Mouse (Mus musculus) spleen, adult 12 weeks (tissue): Measurements from ENCODE around the gene Pcnx4.

Source experiments
- DNase-seq: peaks from one replicate; pipeline ENCODE4 v3.0.0; 2022; ENCODE audit warnings: low spot score

Gene Pcnx4

GRCm38 (mm10) chr12:72536021-72536597, at the start of gene Pcnx4:
Gene Pcnx4 (plus strand): TSS chr12:72536383.
- peak; percentile 97 for DNase-seq

- DNase-seq: no peak
These were observed 48.7 kb upstream of the Pcnx4 start for GRCm38 (mm10) chr12:72487498-72487897.

GRCm38 (mm10) chr12:72489995-72490394, 46.2 kb upstream of the Pcnx4 start:
- no peak for DNase-seq

- no peak for DNase-seq
These were observed 45.0 kb upstream of the Pcnx4 start for GRCm38 (mm10) chr12:72491063-72491719.

- DNase-seq: no peak
These were observed 39.1 kb upstream of the Pcnx4 start for GRCm38 (mm10) chr12:72496866-72497600.

- DNase-seq: no peak
These were observed 26.6 kb upstream of the Pcnx4 start for GRCm38 (mm10) chr12:72509606-72510005.

GRCm38 (mm10) chr12:72515446-72515845, 20.7 kb upstream of the Pcnx4 start:
- no peak for DNase-seq

GRCm38 (mm10) chr12:72518114-72518728, 18.0 kb upstream of the Pcnx4 start:
- DNase-seq: no peak

GRCm38 (mm10) chr12:72519352-72519751, 16.8 kb upstream of the Pcnx4 start:
- DNase-seq: no peak

GRCm38 (mm10) chr12:72519855-72520254, 16.3 kb upstream of the Pcnx4 start:
- no peak for DNase-seq

- peak; percentile 50 for DNase-seq
These were observed 15.5 kb upstream of the Pcnx4 start for GRCm38 (mm10) chr12:72520645-72521044.

GRCm38 (mm10) chr12:72525588-72525987, 10.6 kb upstream of the Pcnx4 start:
- no peak for DNase-seq

- DNase-seq: no peak
These were observed 3.9 kb upstream of the Pcnx4 start for GRCm38 (mm10) chr12:72532303-72532702.

GRCm38 (mm10) chr12:72533986-72534385, 2.2 kb upstream of the Pcnx4 start:
- DNase-seq: no peak

- DNase-seq: no peak
These were observed 584 bp upstream of the Pcnx4 start for GRCm38 (mm10) chr12:72535599-72535998.

GRCm38 (mm10) chr12:72538571-72538970, 2.4 kb downstream of the Pcnx4 start:
- DNase-seq: no peak

- DNase-seq: no peak
These were observed 18.2 kb downstream of the Pcnx4 start for GRCm38 (mm10) chr12:72554347-72554746.

- no peak for DNase-seq
These were observed 28.2 kb downstream of the Pcnx4 start for GRCm38 (mm10) chr12:72564281-72564795.

GRCm38 (mm10) chr12:72582021-72582420, 45.8 kb downstream of the Pcnx4 start:
- DNase-seq: no peak

GRCm38 (mm10) chr12:72583099-72583498, 46.9 kb downstream of the Pcnx4 start:
- DNase-seq: no peak

GRCm38 (mm10) chr12:72585339-72585738, 49.2 kb downstream of the Pcnx4 start:
- DNase-seq: no peak

- DNase-seq: no peak
These were observed 56.8 kb downstream of the Pcnx4 start for GRCm38 (mm10) chr12:72592991-72593390.

GRCm38 (mm10) chr12:72594001-72594400, 57.8 kb downstream of the Pcnx4 start:
- no peak for DNase-seq
